ENCODE assay signal across 25 mouse cellular contexts in genomic region chr10:40079256-40079655, GRCm38 (mm10). TPM values are rescaled to one million over a fixed set of nuclear protein-coding genes. Genes with fewer than 3 reads are reported as not detected.
"Had no signal": no experiment of that assay in that cellular context is flagged by ENCODE, and none has a peak within 500 bp of the region (broad histone marks: within the 10 kb centered on the region; RNA-seq: fewer than 3 reads in every experiment).

No protein-coding gene starts in this region.

- H3K36me3 ChIP-seq: heart, embryonic 15.5 days; hindbrain, embryonic 13.5 days; hindbrain, embryonic 15.5 days; limb, embryonic 13.5 days; limb, embryonic 15.5 days had no signal

- DNase-seq: forebrain, postnatal 0 days; gastrocnemius, postnatal 14 days; gastrocnemius, postnatal 36 days; heart, adult 2 months; heart, postnatal 14 days; heart, postnatal 36 days; kidney, adult 18-20 months; kidney, adult 8-10 months; kidney, postnatal 10 days; kidney, postnatal 25 days; kidney, postnatal 4 days; left cerebral cortex, postnatal 4 days had no signal

- H3K4me3 ChIP-seq: heart, adult 2 months; heart, embryonic 13.5 days; heart, embryonic 15.5 days; hindbrain, embryonic 13.5 days; hindbrain, embryonic 15.5 days; layer of hippocampus, adult 2 months; left cerebral cortex, adult 2 months; limb, embryonic 13.5 days; limb, embryonic 15.5 days; liver, embryonic 12.5 days had no signal

- H3K27ac ChIP-seq: heart, adult 2 months; heart, embryonic 13.5 days; heart, embryonic 15.5 days; hindbrain, embryonic 13.5 days; hindbrain, embryonic 15.5 days; hindbrain, postnatal 0 days; layer of hippocampus, adult 2 months; left cerebral cortex, adult 2 months; limb, embryonic 13.5 days; limb, embryonic 15.5 days; liver, embryonic 12.5 days; liver, embryonic 14.5 days had no signal

- ATAC-seq: forebrain, postnatal 0 days; hindbrain, postnatal 0 days; liver, embryonic 12.5 days had no signal

- H3K4me2 ChIP-seq: heart, embryonic 11.5 days; heart, embryonic 13.5 days; heart, embryonic 15.5 days; hindbrain, embryonic 13.5 days; hindbrain, embryonic 15.5 days; limb, embryonic 13.5 days; limb, embryonic 15.5 days; liver, embryonic 12.5 days had no signal

- H3K27me3 ChIP-seq: heart, embryonic 13.5 days; heart, embryonic 15.5 days; hindbrain, embryonic 13.5 days; hindbrain, embryonic 15.5 days; limb, embryonic 13.5 days; limb, embryonic 15.5 days; liver, embryonic 12.5 days had no signal

- H3K9ac ChIP-seq: forebrain, postnatal 0 days; heart, embryonic 13.5 days; heart, embryonic 15.5 days; hindbrain, embryonic 13.5 days; hindbrain, embryonic 15.5 days; limb, embryonic 13.5 days; limb, embryonic 15.5 days; liver, embryonic 12.5 days; liver, embryonic 14.5 days had no signal

- H3K4me1 ChIP-seq: hindbrain, embryonic 13.5 days; hindbrain, embryonic 15.5 days had no signal

- H3K9me3 ChIP-seq: heart, embryonic 13.5 days; heart, embryonic 15.5 days; hindbrain, embryonic 13.5 days; hindbrain, embryonic 15.5 days; limb, embryonic 13.5 days; limb, embryonic 15.5 days; liver, embryonic 12.5 days had no signal

RNA-seq across cellular contexts. Expression of gene Mfsd4b1, which starts 54.2 kb away (rescaled TPM):
- total RNA-seq: hematopoietic stem cell, adult 5-6 weeks had no signal
